Mouse (Mus musculus) heart, adult 2 months (tissue): ENCODE results near the gene Jmjd7.

ENCODE experiments used
- CTCF ChIP-seq: fragments of 200-600 bp; IDR thresholded peaks from 2 replicates; pipeline ENCODE4 v1.8.1; 2022; ENCODE audit warnings: antibody characterized with exemption, mild to moderate bottlenecking, moderate library complexity
- POLR2A ChIP-seq: fragments of 200-500 bp; IDR thresholded peaks from 2 replicates; pipeline ENCODE4 v1.6.1; 2011; ENCODE audit warnings: mild to moderate bottlenecking, low read depth, low read length, control low read depth; ENCODE audit not compliant: insufficient read depth

GRCm38 (mm10) chr2:120060651-120061050 lies 33.4 kb downstream of the Jmjd7 start:
- no peak for TF ChIP-seq POLR2A
- no peak for TF ChIP-seq CTCF
